8 mouse cellular contexts compared by ENCODE assay signal in the genomic region with DNA sequence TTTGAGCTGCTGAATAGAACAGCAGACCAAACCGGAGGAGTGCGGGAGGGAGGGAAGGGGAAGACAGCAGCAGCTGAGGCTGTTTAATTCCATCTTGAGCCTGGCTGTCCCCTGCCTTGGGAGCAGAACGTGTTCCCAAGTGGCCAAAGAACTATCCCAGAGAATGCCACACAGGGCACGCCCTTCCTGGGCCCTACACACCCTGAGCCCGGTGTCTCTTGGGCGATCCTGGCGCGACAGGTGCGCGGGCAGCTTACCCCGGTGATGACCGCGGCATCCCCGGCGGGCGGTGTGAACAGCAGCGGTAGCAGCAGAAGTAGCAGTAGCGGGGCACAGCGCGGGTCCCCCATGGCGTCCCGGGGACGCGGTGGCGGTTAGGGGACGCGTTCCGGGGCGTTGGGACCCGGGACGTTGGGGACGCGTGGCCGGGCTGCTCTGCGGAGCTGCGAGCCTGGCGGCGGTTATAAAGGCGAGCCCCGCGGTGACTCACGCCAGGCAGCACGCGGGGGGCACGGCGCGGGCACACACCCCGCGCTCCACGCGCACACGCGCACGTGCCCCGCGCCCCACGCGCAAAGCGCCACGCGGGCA. TPM values are rescaled to one million over a fixed set of nuclear protein-coding genes. Genes with fewer than 3 reads are reported as not detected.
A peak's percentile ranks its signal among the peaks of the same experiment; 100 is the strongest.
DNase-seq lines count a peak whose midpoint lies in the region; ATAC-seq and TF ChIP-seq lines count a peak whose summit lies in the region.

A gene (minus strand): TSS at position 422 of the 591 bp plus-strand sequence.

- no peak within 1 kb of the TSS for H3K27ac ChIP-seq in kidney, postnatal 0 days
- no peak within 1 kb of the TSS for H3K27ac ChIP-seq in forebrain, embryonic 16.5 days (ENCODE audit: low read length)
- 0 out of 2 replicates have a peak within 1 kb of the TSS, but pooled peaks have one; percentile 38 for H3K27ac ChIP-seq in limb, embryonic 14.5 days (replicated peaks; ENCODE audit: low read depth, low read length)
- no peak within 1 kb of the TSS for H3K27ac ChIP-seq in neural tube, embryonic 15.5 days (replicated peaks)

- WGBS in kidney, postnatal 0 days: under 1% methylated on average over 57 of the region's 61 CpGs
- WGBS in forebrain, embryonic 16.5 days: under 1% methylated on average over 61 of the region's 61 CpGs
- WGBS in limb, embryonic 14.5 days: under 1% methylated on average over 38 of the region's 61 CpGs
- WGBS in neural tube, embryonic 15.5 days: 0% methylated on average over 60 of the region's 61 CpGs

- DNase-seq in kidney, postnatal 0 days (ENCODE audit: low spot score): peak; percentile 12
- no peak for DNase-seq in kidney, adult 9 months
- DNase-seq in limb, embryonic 14.5 days (ENCODE audit: low spot score): no peak
- DNase-seq in T-cell, adult 2 months (ENCODE audit: low spot score): no peak

- peaks cover 21% of the 10 kb centered on the region; the same call in 1 of the 2 replicates for H3K27me3 ChIP-seq in kidney, postnatal 0 days (ENCODE audit: insufficient read depth, low read length)
- peaks cover 12% of the 10 kb centered on the region for H3K27me3 ChIP-seq in forebrain, embryonic 16.5 days (replicated peaks; ENCODE audit: control insufficient read depth, insufficient read depth, low read length)
- H3K27me3 ChIP-seq in limb, embryonic 14.5 days (ENCODE audit: control insufficient read depth, insufficient read depth, low read length): peaks cover 14% of the 10 kb centered on the region; the same call in 1 of the 2 replicates
- H3K27me3 ChIP-seq in neural tube, embryonic 15.5 days (replicated peaks): peaks cover 57% of the 10 kb centered on the region

- H3K9me3 ChIP-seq in kidney, postnatal 0 days (replicated peaks; ENCODE audit: low read length): no peaks in the 10 kb centered on the region
- H3K9me3 ChIP-seq in forebrain, embryonic 16.5 days (ENCODE audit: control insufficient read depth, low read length): no peaks in the 10 kb centered on the region
- no peaks in the 10 kb centered on the region for H3K9me3 ChIP-seq in limb, embryonic 14.5 days (ENCODE audit: control insufficient read depth, low read length)
- no peaks in the 10 kb centered on the region for H3K9me3 ChIP-seq in neural tube, embryonic 15.5 days (replicated peaks)

- TF ChIP-seq CTCF in kidney, postnatal 0 days (IDR thresholded peaks at IDR 0.05; ENCODE audit: low read depth): no peak

- TF ChIP-seq POLR2A in limb, embryonic 14.5 days (IDR thresholded peaks at IDR 0.05; ENCODE audit: borderline replicate concordance, extremely low read depth, insufficient read depth, insufficient read length): no peak

- no peaks in the 10 kb centered on the region for H3K36me3 ChIP-seq in kidney, postnatal 0 days (ENCODE audit: insufficient read depth, low read length)
- no peaks in the 10 kb centered on the region for H3K36me3 ChIP-seq in forebrain, embryonic 16.5 days (ENCODE audit: control insufficient read depth, insufficient read depth)
- no peaks in the 10 kb centered on the region for H3K36me3 ChIP-seq in limb, embryonic 14.5 days (ENCODE audit: control insufficient read depth, insufficient read depth, low read length)
- no peaks in the 10 kb centered on the region for H3K36me3 ChIP-seq in neural tube, embryonic 15.5 days

- H3K4me1 ChIP-seq in kidney, postnatal 0 days (replicated peaks; ENCODE audit: insufficient read depth, low read length): peaks cover 8% of the 10 kb centered on the region; the same call in 1 of the 2 replicates
- peaks cover 18% of the 10 kb centered on the region for H3K4me1 ChIP-seq in forebrain, embryonic 16.5 days (replicated peaks; ENCODE audit: control insufficient read depth, insufficient read depth, low read length)
- H3K4me1 ChIP-seq in limb, embryonic 14.5 days (ENCODE audit: control insufficient read depth, insufficient read depth, low read length): peaks cover 23% of the 10 kb centered on the region
- peaks cover 16% of the 10 kb centered on the region for H3K4me1 ChIP-seq in neural tube, embryonic 15.5 days

- 0 out of 2 replicates have a peak within 1 kb of the TSS, but pooled peaks have one; percentile 15 for H3K9ac ChIP-seq in kidney, postnatal 0 days (ENCODE audit: low read depth, low read length)
- peak within 1 kb of the TSS; percentile 53 for H3K9ac ChIP-seq in forebrain, embryonic 16.5 days (replicated peaks; ENCODE audit: low read depth, low read length)
- peak within 1 kb of the TSS; percentile 49 for H3K9ac ChIP-seq in limb, embryonic 14.5 days (ENCODE audit: low read depth, low read length, severe bottlenecking)
- peak within 1 kb of the TSS; percentile 50 for H3K9ac ChIP-seq in neural tube, embryonic 15.5 days (replicated peaks)

- no peak for ATAC-seq in kidney, postnatal 0 days (replicated peaks; ENCODE audit: low FRiP score, low read depth)
- peak; percentile 37; the same call in 1 of the 2 replicates for ATAC-seq in common myeloid progenitor, adult 5-6 weeks (replicated peaks; ENCODE audit: low read depth, poor library complexity, severe bottlenecking)
- ATAC-seq in forebrain, embryonic 16.5 days: peak; percentile 57
- peak; percentile 44; the same call in 1 of the 2 replicates for ATAC-seq in limb, embryonic 14.5 days (ENCODE audit: low FRiP score, low read depth)
- no peak for ATAC-seq in neural tube, embryonic 15.5 days (ENCODE audit: low FRiP score)
- no peak for ATAC-seq in inflammation-experienced regulatory T-cells, adult 6 months

- H3K4me2 ChIP-seq in kidney, postnatal 0 days (ENCODE audit: low read length): peak within 1 kb of the TSS; percentile 80
- peak within 1 kb of the TSS; percentile 98 for H3K4me2 ChIP-seq in forebrain, embryonic 16.5 days (ENCODE audit: low read length)
- H3K4me2 ChIP-seq in limb, embryonic 14.5 days (replicated peaks; ENCODE audit: low read depth, low read length, severe bottlenecking): peak within 1 kb of the TSS; percentile 99
- peak within 1 kb of the TSS; percentile 98 for H3K4me2 ChIP-seq in neural tube, embryonic 15.5 days

- peak within 1 kb of the TSS; percentile 42 for H3K4me3 ChIP-seq in kidney, postnatal 0 days (replicated peaks; ENCODE audit: low read depth, low read length)
- peak within 1 kb of the TSS; percentile 55 for H3K4me3 ChIP-seq in forebrain, embryonic 16.5 days (replicated peaks; ENCODE audit: low read length)
- H3K4me3 ChIP-seq in limb, embryonic 14.5 days (replicated peaks; ENCODE audit: low read length): peak within 1 kb of the TSS; percentile 48
- H3K4me3 ChIP-seq in neural tube, embryonic 15.5 days (replicated peaks): peak within 1 kb of the TSS; percentile 50

RNA-seq across cellular contexts. Expression of the gene that starts here (rescaled TPM):
- polyA plus RNA-seq in kidney, postnatal 0 days (2015; fragmentation: Nextera tagmentation; extraction: Ambion mirVana): 0.13 and 0.33 TPM in 2 replicates
- not detected in 2 replicates for total RNA-seq in common myeloid progenitor, adult 5-6 weeks (2017)
- polyA plus RNA-seq in forebrain, embryonic 16.5 days (2015; fragmentation: Nextera tagmentation; extraction: Ambion mirVana): 2.3 and 3.7 TPM in 2 replicates
- polyA plus RNA-seq in limb, embryonic 14.5 days (2012; rRNA removed): 0.43 and 0.82 TPM in 2 replicates
- 1.8 and 2.0 TPM in 2 replicates for polyA plus RNA-seq in limb, embryonic 14.5 days (2014; fragmentation: Nextera tagmentation; extraction: Ambion mirVana)
- polyA plus RNA-seq in neural tube, embryonic 15.5 days (2015; fragmentation: Nextera tagmentation; extraction: Ambion mirVana): 0.17 and 0.31 TPM in 2 replicates
- not detected for polyA plus RNA-seq in inflammation-experienced regulatory T-cells, adult 6 months (2017; shearing (Covaris generic))

Comparison
In these comparisons a context has a peak if more than half of its experiments do, and no peak if none do; other contexts are left out.
1. Peak in DNase-seq, H3K4me3 ChIP-seq, H3K9ac ChIP-seq and H3K4me2 ChIP-seq in kidney, postnatal 0 days; RNA of the gene not detected or under 1 TPM.
2. Peak in ATAC-seq in common myeloid progenitor, adult 5-6 weeks; RNA of the gene not detected or under 1 TPM.
3. ATAC-seq: peak in forebrain, embryonic 16.5 days (single experiment) and limb, embryonic 14.5 days (single experiment); none in kidney, postnatal 0 days (single experiment), neural tube, embryonic 15.5 days (single experiment) and inflammation-experienced regulatory T-cells, adult 6 months (single experiment).
4. Peak in every context shown above with its lines, with median percentiles within 50 percentile points of each other: H3K4me2 ChIP-seq, H3K4me3 ChIP-seq and H3K9ac ChIP-seq.